Mouse (Mus musculus): ENCODE measurements around the gene F11. TPM values are rescaled to one million over a fixed set of nuclear protein-coding genes. Genes with fewer than 3 reads are reported as not detected.

The F11 gene
- polyA plus RNA-seq, 1 experiment: not detected

- no peak overlapping the region for H3K27ac ChIP-seq (ENCODE audit: insufficient read depth, low read length)
- TF ChIP-seq CTCF (IDR thresholded peaks at IDR 0.05; ENCODE audit: low read depth, low read length) (no peak), POLR2A (IDR thresholded peaks at IDR 0.05; ENCODE audit: insufficient read depth, low read length) (no peak), EP300 (IDR thresholded peaks at IDR 0.05; ENCODE audit: insufficient read depth, low read depth, low read length) (no peak)
- H3K9ac ChIP-seq (ENCODE audit: low read depth, poor library complexity, severe bottlenecking): no peak overlapping the region
- no peaks in the 10 kb centered on the region for H3K4me1 ChIP-seq (ENCODE audit: control insufficient read depth, insufficient read depth, low read length)
- H3K36me3 ChIP-seq (ENCODE audit: control insufficient read depth, insufficient read depth, low read length, poor library complexity, severe bottlenecking): no peaks in the 10 kb centered on the region
- H3K9me3 ChIP-seq (replicated peaks; ENCODE audit: control insufficient read depth, insufficient read depth, low read length, poor library complexity, severe bottlenecking): no peaks in the 10 kb centered on the region; the same call in 1 of the 2 replicates
- no peak overlapping the region for H3K4me3 ChIP-seq (ENCODE audit: low read depth, low read length)
- H3K27me3 ChIP-seq (ENCODE audit: control insufficient read depth, insufficient read depth, low read length, poor library complexity, severe bottlenecking): no peaks in the 10 kb centered on the region
These were observed 22.5 kb downstream of the F11 start for GRCm38 (mm10) chr8:45239363-45239762.

DNA sequence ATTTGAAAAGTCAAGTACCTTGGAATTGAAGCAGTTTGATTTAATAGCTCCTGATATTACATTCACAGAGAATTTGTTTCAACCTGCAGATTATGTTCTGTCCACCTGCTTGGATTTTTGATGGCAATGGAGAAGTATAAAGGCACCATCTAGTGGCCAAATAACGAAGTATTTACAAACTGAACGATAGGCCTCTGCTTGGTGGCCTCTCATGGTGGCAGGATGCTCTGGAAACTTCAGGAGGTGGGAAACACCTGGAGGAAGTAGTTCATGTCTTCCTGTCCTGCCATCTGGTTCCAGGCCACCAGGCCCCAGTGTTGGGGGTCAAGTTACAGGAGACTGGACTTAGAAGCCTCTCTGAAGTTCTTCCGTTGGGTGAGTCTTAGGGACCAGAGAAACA lies 23.5 kb downstream of the F11 start:
- Histone ChIP-seq H3K36me3 (ENCODE audit: control insufficient read depth, insufficient read depth, low read length, poor library complexity, severe bottlenecking) (no peaks in the 10 kb centered on the region), H3K27me3 (ENCODE audit: control insufficient read depth, insufficient read depth, low read length, poor library complexity, severe bottlenecking) (no peaks in the 10 kb centered on the region), H3K4me3 (ENCODE audit: low read depth, low read length) (no peak overlapping the region), H3K27ac (ENCODE audit: insufficient read depth, low read length) (no peak overlapping the region), H3K9me3 (replicated peaks; ENCODE audit: control insufficient read depth, insufficient read depth, low read length, poor library complexity, severe bottlenecking) (no peaks in the 10 kb centered on the region; the same call in 1 of the 2 replicates), H3K4me1 (ENCODE audit: control insufficient read depth, insufficient read depth, low read length) (no peaks in the 10 kb centered on the region), H3K9ac (ENCODE audit: low read depth, poor library complexity, severe bottlenecking) (no peak overlapping the region)
- TF ChIP-seq EP300 (IDR thresholded peaks at IDR 0.05; ENCODE audit: insufficient read depth, low read depth, low read length): no peak
- TF ChIP-seq CTCF (IDR thresholded peaks at IDR 0.05; ENCODE audit: low read depth, low read length): peak; percentile 11

GRCm38 (mm10) chr8:45236164-45236912 lies 25.5 kb downstream of the F11 start:
- Histone ChIP-seq H3K9me3 (replicated peaks; ENCODE audit: control insufficient read depth, insufficient read depth, low read length, poor library complexity, severe bottlenecking) (no peaks in the 10 kb centered on the region; the same call in 1 of the 2 replicates), H3K4me1 (ENCODE audit: control insufficient read depth, insufficient read depth, low read length) (peaks cover 4% of the 10 kb centered on the region), H3K27me3 (ENCODE audit: control insufficient read depth, insufficient read depth, low read length, poor library complexity, severe bottlenecking) (no peaks in the 10 kb centered on the region), H3K36me3 (ENCODE audit: control insufficient read depth, insufficient read depth, low read length, poor library complexity, severe bottlenecking) (no peaks in the 10 kb centered on the region), H3K9ac (ENCODE audit: low read depth, poor library complexity, severe bottlenecking) (peak overlapping the region; percentile 1; the same call in 1 of the 2 replicates), H3K27ac (ENCODE audit: insufficient read depth, low read length) (no peak overlapping the region), H3K4me3 (ENCODE audit: low read depth, low read length) (peak overlapping the region; percentile 25)
- TF ChIP-seq EP300 (IDR thresholded peaks at IDR 0.05; ENCODE audit: insufficient read depth, low read depth, low read length): no peak
- TF ChIP-seq POLR2A (IDR thresholded peaks at IDR 0.05; ENCODE audit: insufficient read depth, low read length): no peak
- TF ChIP-seq CTCF (IDR thresholded peaks at IDR 0.05; ENCODE audit: low read depth, low read length): peak; percentile 60

DNA sequence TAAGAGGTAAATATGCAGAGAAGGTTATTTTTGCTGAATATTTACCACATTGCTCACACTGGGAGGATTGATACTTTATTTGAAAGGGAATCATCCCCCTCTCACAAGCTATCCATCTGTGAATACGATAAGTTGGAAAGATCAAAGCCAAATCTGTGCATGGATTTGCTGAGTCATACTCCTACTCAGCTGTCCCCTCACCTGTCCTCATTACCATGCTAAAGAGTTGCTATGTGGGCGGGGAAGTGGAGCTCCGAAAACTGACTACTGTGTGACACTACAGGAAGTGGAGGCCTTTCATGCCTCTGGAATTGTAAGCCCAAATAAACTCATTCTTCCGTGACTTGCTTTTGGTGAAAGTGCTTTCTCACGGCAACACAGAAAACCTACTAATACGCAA lies 26.6 kb downstream of the F11 start:
- no peaks in the 10 kb centered on the region; the same call in 1 of the 2 replicates for H3K9me3 ChIP-seq (replicated peaks; ENCODE audit: control insufficient read depth, insufficient read depth, low read length, poor library complexity, severe bottlenecking)
- TF ChIP-seq EP300 (IDR thresholded peaks at IDR 0.05; ENCODE audit: insufficient read depth, low read depth, low read length) (0 out of 2 replicates have a peak, but pooled peaks have one; percentile 55), POLR2A (IDR thresholded peaks at IDR 0.05; ENCODE audit: insufficient read depth, low read length) (no peak)
- H3K36me3 ChIP-seq (ENCODE audit: control insufficient read depth, insufficient read depth, low read length, poor library complexity, severe bottlenecking): no peaks in the 10 kb centered on the region
- H3K27ac ChIP-seq (ENCODE audit: insufficient read depth, low read length): peak overlapping the region; percentile 55
- peaks cover 4% of the 10 kb centered on the region for H3K4me1 ChIP-seq (ENCODE audit: control insufficient read depth, insufficient read depth, low read length)
- H3K27me3 ChIP-seq (ENCODE audit: control insufficient read depth, insufficient read depth, low read length, poor library complexity, severe bottlenecking): no peaks in the 10 kb centered on the region
- H3K4me3 ChIP-seq (ENCODE audit: low read depth, low read length): no peak overlapping the region
- H3K9ac ChIP-seq (ENCODE audit: low read depth, poor library complexity, severe bottlenecking): no peak overlapping the region

DNA sequence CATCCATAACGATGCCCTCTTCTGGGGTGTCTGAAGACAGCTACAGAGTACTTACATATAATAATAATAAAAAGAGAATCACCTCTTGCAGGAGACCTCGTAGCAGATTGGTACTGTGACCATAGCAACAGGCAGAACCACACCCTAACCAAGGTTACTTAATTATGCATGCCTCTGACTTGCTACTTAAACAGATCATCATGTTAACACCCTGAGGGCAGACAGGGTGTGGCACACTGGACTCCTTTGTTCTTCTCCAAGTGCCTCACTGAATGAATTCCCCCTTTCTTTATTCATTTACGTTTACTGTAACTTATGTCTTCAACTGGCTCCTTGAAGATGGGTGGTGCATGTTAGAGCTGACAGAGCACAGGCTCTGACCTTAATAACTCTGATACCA lies 28.6 kb downstream of the F11 start:
- Histone ChIP-seq H3K4me3 (ENCODE audit: low read depth, low read length) (no peak overlapping the region), H3K9ac (ENCODE audit: low read depth, poor library complexity, severe bottlenecking) (no peak overlapping the region), H3K27me3 (ENCODE audit: control insufficient read depth, insufficient read depth, low read length, poor library complexity, severe bottlenecking) (no peaks in the 10 kb centered on the region), H3K27ac (ENCODE audit: insufficient read depth, low read length) (peak overlapping the region; percentile 79), H3K4me1 (ENCODE audit: control insufficient read depth, insufficient read depth, low read length) (peaks cover 4% of the 10 kb centered on the region), H3K9me3 (replicated peaks; ENCODE audit: control insufficient read depth, insufficient read depth, low read length, poor library complexity, severe bottlenecking) (no peaks in the 10 kb centered on the region; the same call in 1 of the 2 replicates), H3K36me3 (ENCODE audit: control insufficient read depth, insufficient read depth, low read length, poor library complexity, severe bottlenecking) (no peaks in the 10 kb centered on the region)
- TF ChIP-seq POLR2A (IDR thresholded peaks at IDR 0.05; ENCODE audit: insufficient read depth, low read length) (no peak), EP300 (IDR thresholded peaks at IDR 0.05; ENCODE audit: insufficient read depth, low read depth, low read length) (no peak), CTCF (IDR thresholded peaks at IDR 0.05; ENCODE audit: low read depth, low read length) (no peak)

DNA sequence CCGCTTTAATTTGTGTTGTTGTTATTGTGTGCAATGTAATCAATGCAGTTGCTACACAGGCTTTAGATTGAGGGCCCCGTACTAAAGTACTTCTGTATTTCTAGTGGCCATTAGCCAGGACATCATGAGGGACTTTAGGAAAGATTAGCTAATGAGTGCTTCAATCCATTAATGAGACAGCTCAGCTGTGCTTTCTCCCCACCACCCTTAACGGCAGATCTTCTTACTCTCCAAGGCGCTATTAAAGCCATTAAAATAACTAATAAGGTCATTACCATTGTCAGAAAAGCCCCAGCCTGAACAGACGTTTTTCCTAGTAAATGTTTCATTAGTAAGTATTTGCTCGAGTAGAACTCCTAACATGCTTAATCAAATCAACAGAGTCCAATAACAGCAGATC lies 59.4 kb downstream of the F11 start:
- Histone ChIP-seq H3K27me3 (ENCODE audit: control insufficient read depth, insufficient read depth, low read length, poor library complexity, severe bottlenecking) (no peaks in the 10 kb centered on the region; the same call in 1 of the 2 replicates), H3K9ac (ENCODE audit: low read depth, poor library complexity, severe bottlenecking) (no peak overlapping the region), H3K9me3 (replicated peaks; ENCODE audit: control insufficient read depth, insufficient read depth, low read length, poor library complexity, severe bottlenecking) (no peaks in the 10 kb centered on the region), H3K4me1 (ENCODE audit: control insufficient read depth, insufficient read depth, low read length) (no peaks in the 10 kb centered on the region), H3K27ac (ENCODE audit: insufficient read depth, low read length) (no peak overlapping the region), H3K4me3 (ENCODE audit: low read depth, low read length) (no peak overlapping the region), H3K36me3 (ENCODE audit: control insufficient read depth, insufficient read depth, low read length, poor library complexity, severe bottlenecking) (no peaks in the 10 kb centered on the region)
- no peak for TF ChIP-seq POLR2A (IDR thresholded peaks at IDR 0.05; ENCODE audit: insufficient read depth, low read length)
- TF ChIP-seq EP300 (IDR thresholded peaks at IDR 0.05; ENCODE audit: insufficient read depth, low read depth, low read length): no peak
- no peak for TF ChIP-seq CTCF (IDR thresholded peaks at IDR 0.05; ENCODE audit: low read depth, low read length)
